Mouse (Mus musculus): ENCODE results near the gene Rnaseh2b. TPM values are rescaled to one million over a fixed set of nuclear protein-coding genes. Genes with fewer than 3 reads are reported as not detected.

Gene Rnaseh2b
- polyA plus RNA-seq, 1 experiment from 2014 or later, result 38.6 TPM

GRCm38 (mm10) chr14:62323457-62323856 lies 31.1 kb downstream of the Rnaseh2b start:
- Histone ChIP-seq H3K36me3 (ENCODE audit: control insufficient read depth, insufficient read depth, low read length) (no peaks in the 10 kb centered on the region), H3K27me3 (ENCODE audit: control insufficient read depth, insufficient read depth, low read length) (no peaks in the 10 kb centered on the region), H3K4me1 (replicated peaks; ENCODE audit: control insufficient read depth, insufficient read depth) (no peaks in the 10 kb centered on the region), H3K9me3 (ENCODE audit: control insufficient read depth, low read length) (no peaks in the 10 kb centered on the region), H3K27ac (replicated peaks) (no peak overlapping the region), H3K4me2 (replicated peaks; ENCODE audit: low read depth) (no peak overlapping the region), H3K4me3 (ENCODE audit: low read depth, low read length) (no peak overlapping the region), H3K9ac (ENCODE audit: low read length) (no peak overlapping the region)
- whole genome bisulfite sequencing, result 60% methylated on average over 5 of the region's 5 CpGs
- TF ChIP-seq CTCF (IDR thresholded peaks at IDR 0.05; ENCODE audit: low read depth) (no peak), EP300 (optimal IDR thresholded peaks at IDR 0.05) (no peak)
- DNase-seq (ENCODE audit: low spot score) (no peak), ATAC-seq (ENCODE audit: low FRiP score, low TSS enrichment) (no peak)

- Histone ChIP-seq H3K4me2 (replicated peaks; ENCODE audit: low read depth) (no peak overlapping the region), H3K27me3 (ENCODE audit: control insufficient read depth, insufficient read depth, low read length) (no peaks in the 10 kb centered on the region), H3K36me3 (ENCODE audit: control insufficient read depth, insufficient read depth, low read length) (no peaks in the 10 kb centered on the region), H3K9ac (ENCODE audit: low read length) (no peak overlapping the region), H3K4me1 (replicated peaks; ENCODE audit: control insufficient read depth, insufficient read depth) (no peaks in the 10 kb centered on the region), H3K4me3 (ENCODE audit: low read depth, low read length) (no peak overlapping the region), H3K9me3 (ENCODE audit: control insufficient read depth, low read length) (no peaks in the 10 kb centered on the region), H3K27ac (replicated peaks) (no peak overlapping the region)
- 81% methylated on average over 5 of the region's 5 CpGs for WGBS
- TF ChIP-seq EP300 (optimal IDR thresholded peaks at IDR 0.05) (no peak), CTCF (IDR thresholded peaks at IDR 0.05; ENCODE audit: low read depth) (no peak)
- ATAC-seq (ENCODE audit: low FRiP score, low TSS enrichment) (no peak), DNase-seq (ENCODE audit: low spot score) (no peak)
Measured at GRCm38 (mm10) chr14:62324943-62325342, 32.6 kb downstream of the Rnaseh2b start.

GRCm38 (mm10) chr14:62326026-62326425 lies 33.6 kb downstream of the Rnaseh2b start:
- 58% methylated on average over 3 of the region's 3 CpGs for WGBS
- TF ChIP-seq CTCF (IDR thresholded peaks at IDR 0.05; ENCODE audit: low read depth), result no peak
- TF ChIP-seq EP300 (optimal IDR thresholded peaks at IDR 0.05), result no peak
- no peak overlapping the region for H3K4me3 ChIP-seq (ENCODE audit: low read depth, low read length)
- H3K27me3 ChIP-seq (ENCODE audit: control insufficient read depth, insufficient read depth, low read length), result no peaks in the 10 kb centered on the region
- no peaks in the 10 kb centered on the region for H3K4me1 ChIP-seq (replicated peaks; ENCODE audit: control insufficient read depth, insufficient read depth)
- H3K36me3 ChIP-seq (ENCODE audit: control insufficient read depth, insufficient read depth, low read length), result no peaks in the 10 kb centered on the region
- ATAC-seq (ENCODE audit: low FRiP score, low TSS enrichment) (no peak), DNase-seq (ENCODE audit: low spot score) (no peak)
- H3K27ac ChIP-seq (replicated peaks), result no peak overlapping the region
- no peak overlapping the region for H3K9ac ChIP-seq (ENCODE audit: low read length)
- H3K9me3 ChIP-seq (ENCODE audit: control insufficient read depth, low read length), result no peaks in the 10 kb centered on the region
- no peak overlapping the region for H3K4me2 ChIP-seq (replicated peaks; ENCODE audit: low read depth)

GRCm38 (mm10) chr14:62327171-62327570 lies 34.8 kb downstream of the Rnaseh2b start:
- TF ChIP-seq EP300 (optimal IDR thresholded peaks at IDR 0.05), result no peak
- TF ChIP-seq CTCF (IDR thresholded peaks at IDR 0.05; ENCODE audit: low read depth), result no peak
- Histone ChIP-seq H3K27ac (replicated peaks) (no peak overlapping the region), H3K4me1 (replicated peaks; ENCODE audit: control insufficient read depth, insufficient read depth) (peaks cover 4% of the 10 kb centered on the region; the same call in 1 of the 2 replicates), H3K27me3 (ENCODE audit: control insufficient read depth, insufficient read depth, low read length) (no peaks in the 10 kb centered on the region), H3K9ac (ENCODE audit: low read length) (no peak overlapping the region), H3K4me3 (ENCODE audit: low read depth, low read length) (no peak overlapping the region), H3K4me2 (replicated peaks; ENCODE audit: low read depth) (no peak overlapping the region), H3K9me3 (ENCODE audit: control insufficient read depth, low read length) (no peaks in the 10 kb centered on the region), H3K36me3 (ENCODE audit: control insufficient read depth, insufficient read depth, low read length) (no peaks in the 10 kb centered on the region)
- WGBS, result 20% methylated on average over 2 of the region's 2 CpGs
- DNase-seq (ENCODE audit: low spot score) (no peak), ATAC-seq (ENCODE audit: low FRiP score, low TSS enrichment) (no peak)

- Histone ChIP-seq H3K4me1 (replicated peaks; ENCODE audit: control insufficient read depth, insufficient read depth) (peaks cover 4% of the 10 kb centered on the region; the same call in 1 of the 2 replicates), H3K9me3 (ENCODE audit: control insufficient read depth, low read length) (no peaks in the 10 kb centered on the region), H3K4me2 (replicated peaks; ENCODE audit: low read depth) (no peak overlapping the region), H3K4me3 (ENCODE audit: low read depth, low read length) (no peak overlapping the region), H3K27me3 (ENCODE audit: control insufficient read depth, insufficient read depth, low read length) (no peaks in the 10 kb centered on the region), H3K27ac (replicated peaks) (no peak overlapping the region), H3K36me3 (ENCODE audit: control insufficient read depth, insufficient read depth, low read length) (no peaks in the 10 kb centered on the region), H3K9ac (ENCODE audit: low read length) (no peak overlapping the region)
- DNase-seq (ENCODE audit: low spot score) (no peak), ATAC-seq (ENCODE audit: low FRiP score, low TSS enrichment) (no peak)
- 35% methylated on average over 6 of the region's 6 CpGs for WGBS
- TF ChIP-seq CTCF (IDR thresholded peaks at IDR 0.05; ENCODE audit: low read depth) (no peak), EP300 (optimal IDR thresholded peaks at IDR 0.05) (no peak)
Measured at GRCm38 (mm10) chr14:62328606-62329005, 36.2 kb downstream of the Rnaseh2b start.

- ATAC-seq (ENCODE audit: low FRiP score, low TSS enrichment) (no peak), DNase-seq (ENCODE audit: low spot score) (no peak)
- Histone ChIP-seq H3K4me1 (replicated peaks; ENCODE audit: control insufficient read depth, insufficient read depth) (peaks cover 4% of the 10 kb centered on the region; the same call in 1 of the 2 replicates), H3K27me3 (ENCODE audit: control insufficient read depth, insufficient read depth, low read length) (no peaks in the 10 kb centered on the region), H3K9me3 (ENCODE audit: control insufficient read depth, low read length) (no peaks in the 10 kb centered on the region), H3K36me3 (ENCODE audit: control insufficient read depth, insufficient read depth, low read length) (no peaks in the 10 kb centered on the region), H3K4me3 (ENCODE audit: low read depth, low read length) (no peak overlapping the region), H3K27ac (replicated peaks) (no peak overlapping the region), H3K4me2 (replicated peaks; ENCODE audit: low read depth) (no peak overlapping the region), H3K9ac (ENCODE audit: low read length) (no peak overlapping the region)
- TF ChIP-seq EP300 (optimal IDR thresholded peaks at IDR 0.05) (no peak), CTCF (IDR thresholded peaks at IDR 0.05; ENCODE audit: low read depth) (no peak)
- 83% methylated on average over 3 of the region's 3 CpGs for WGBS
Measured at GRCm38 (mm10) chr14:62329631-62330030, 37.2 kb downstream of the Rnaseh2b start.
